Mouse (Mus musculus): ENCODE measurements around the gene Eea1.

Gene Eea1

DNA sequence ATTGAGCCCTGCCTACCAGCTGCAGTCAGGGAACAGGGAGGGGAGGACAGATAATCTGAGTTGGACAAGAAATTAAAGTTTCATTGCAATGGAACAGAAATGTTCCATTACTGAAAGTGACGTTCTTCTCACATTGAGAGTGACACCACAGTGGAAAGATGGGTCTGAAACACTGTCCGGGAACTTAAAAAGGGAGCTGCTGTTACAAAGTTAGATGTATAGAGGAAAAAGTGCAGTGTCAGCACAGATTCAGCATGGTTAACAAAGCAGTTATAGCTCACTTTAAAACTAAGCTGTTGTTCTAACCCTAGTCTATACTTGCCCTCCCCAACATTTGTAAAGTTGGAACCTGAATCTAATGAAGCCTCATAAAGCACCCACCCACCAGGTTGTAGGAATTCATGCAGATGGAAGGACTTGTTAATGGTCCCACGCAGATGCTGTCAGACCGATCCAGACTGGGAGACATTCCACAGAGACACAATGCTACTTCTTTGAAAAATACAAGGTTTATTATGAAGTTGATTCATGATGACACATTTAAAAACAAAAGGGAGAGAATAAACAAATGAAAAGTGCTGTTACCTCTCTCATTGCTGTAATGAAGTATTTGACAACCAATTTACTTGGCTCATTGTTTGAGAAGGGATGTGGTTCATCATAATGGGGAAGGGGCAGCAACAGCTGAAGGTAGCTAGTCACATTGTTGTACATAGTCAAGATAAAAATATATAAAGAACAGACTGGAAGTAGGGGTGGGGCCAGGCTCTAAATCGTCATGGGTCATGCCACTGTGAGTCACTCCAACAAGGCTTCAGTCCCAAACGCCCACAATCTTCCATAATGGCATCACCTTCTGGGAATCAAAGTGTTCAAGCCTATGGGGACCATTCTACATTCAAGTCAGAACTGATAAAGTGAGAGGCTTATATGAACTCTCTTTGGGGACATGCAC is 16.9 kb upstream of the Eea1 start:
- TF ChIP-seq GATA4 (IDR thresholded peaks at IDR 0.05; ENCODE audit: insufficient replicate concordance, low read length) = no peak

DNA sequence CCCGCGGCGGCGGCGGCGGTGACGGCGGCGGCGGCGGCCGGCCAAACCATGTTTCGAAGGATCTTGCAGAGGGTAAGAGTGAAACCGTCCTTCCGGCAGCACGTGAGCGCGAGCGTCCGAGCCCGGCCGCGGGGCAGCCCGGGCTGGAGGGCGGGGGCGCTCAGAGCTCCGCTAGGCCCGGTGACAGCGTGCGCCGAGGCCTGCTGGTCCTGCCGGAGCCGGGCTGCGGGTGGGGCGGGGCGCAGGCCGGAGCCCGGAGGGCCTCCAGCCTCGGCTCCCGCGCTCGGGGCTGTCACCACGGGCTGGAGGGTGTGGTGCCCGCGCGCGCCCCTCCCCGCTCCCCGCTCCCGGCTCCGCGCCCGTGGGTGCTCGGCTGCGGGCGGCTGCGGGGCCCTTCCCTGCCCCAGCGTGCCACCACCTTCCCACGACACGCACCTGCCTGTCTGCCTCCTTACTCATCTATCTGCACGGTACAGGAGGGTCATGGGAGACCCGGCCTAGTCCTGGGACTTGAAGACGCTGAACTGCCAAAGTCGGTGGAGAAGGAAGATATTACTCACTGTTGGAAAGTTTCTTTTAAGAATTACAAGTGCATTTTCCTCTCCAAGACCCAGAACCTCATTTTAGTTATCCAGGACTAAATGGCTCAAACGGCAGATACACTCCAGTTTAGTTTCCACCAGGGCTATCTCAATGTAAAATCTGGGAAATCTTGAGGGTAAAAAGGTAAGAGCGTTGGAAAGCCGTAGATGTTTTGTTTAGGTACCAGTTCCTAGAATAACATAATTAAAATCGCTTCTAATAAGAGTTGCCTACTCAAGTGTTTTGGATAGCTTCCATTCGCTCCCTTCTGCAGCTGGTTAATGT is 684 bp downstream of the Eea1 start:
- no peak for TF ChIP-seq GATA4 (IDR thresholded peaks at IDR 0.05; ENCODE audit: insufficient replicate concordance, low read length)

- no peak for TF ChIP-seq GATA4 (IDR thresholded peaks at IDR 0.05; ENCODE audit: insufficient replicate concordance, low read length)
Measured at GRCm38 (mm10) chr10:95941768-95942425, 1.4 kb downstream of the Eea1 start.

- TF ChIP-seq GATA4 (IDR thresholded peaks at IDR 0.05; ENCODE audit: insufficient replicate concordance, low read length) = no peak
Measured at GRCm38 (mm10) chr10:95945086-95945485, 4.6 kb downstream of the Eea1 start.

GRCm38 (mm10) chr10:95949410-95949809 is 9.0 kb downstream of the Eea1 start:
- no peak for TF ChIP-seq GATA4 (IDR thresholded peaks at IDR 0.05; ENCODE audit: insufficient replicate concordance, low read length)

DNA sequence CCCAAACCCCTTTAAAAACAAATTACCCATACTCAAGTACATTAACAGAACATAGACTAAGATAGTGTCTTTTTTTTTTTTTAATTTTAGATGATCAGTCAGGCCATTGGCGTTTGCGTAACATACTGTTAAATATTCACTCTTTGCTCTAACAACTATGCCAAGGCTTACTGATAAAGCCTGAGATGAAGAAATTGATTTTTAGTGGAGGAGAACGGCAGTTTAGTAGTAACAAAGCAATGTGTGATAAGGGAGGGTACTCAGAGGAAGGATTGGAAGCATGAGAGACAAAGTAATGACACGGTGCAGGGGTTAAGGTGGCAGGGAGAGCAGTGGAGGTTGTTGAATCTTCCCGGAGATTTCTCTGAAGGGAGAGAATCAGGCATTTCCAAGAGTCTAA is 9.7 kb downstream of the Eea1 start:
- peak; percentile 89 for TF ChIP-seq GATA4 (IDR thresholded peaks at IDR 0.05; ENCODE audit: insufficient replicate concordance, low read length)

DNA sequence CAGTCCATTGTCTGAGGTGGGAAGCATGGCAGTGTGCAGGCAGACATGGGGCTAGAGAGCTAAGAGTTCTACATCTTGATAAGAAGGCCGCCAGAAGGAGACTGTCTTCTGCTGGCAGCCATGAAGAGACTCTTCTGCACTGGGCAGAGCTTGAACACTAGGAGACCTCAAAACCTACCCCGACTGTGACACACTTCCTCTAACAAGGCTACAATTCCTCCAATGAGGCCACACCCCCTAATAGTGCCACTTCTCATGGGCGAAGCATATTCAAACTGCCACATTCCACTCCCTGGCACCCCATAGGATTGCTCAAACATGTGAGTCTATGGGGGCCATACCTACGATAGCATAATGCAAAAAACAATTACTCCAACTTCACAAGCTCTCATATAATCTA is 10.3 kb downstream of the Eea1 start:
- TF ChIP-seq GATA4 (IDR thresholded peaks at IDR 0.05; ENCODE audit: insufficient replicate concordance, low read length) = no peak

- no peak for TF ChIP-seq GATA4 (IDR thresholded peaks at IDR 0.05; ENCODE audit: insufficient replicate concordance, low read length)
Measured at GRCm38 (mm10) chr10:95951346-95951745, 10.9 kb downstream of the Eea1 start.

GRCm38 (mm10) chr10:95956629-95957028 is 16.2 kb downstream of the Eea1 start:
- TF ChIP-seq GATA4 (IDR thresholded peaks at IDR 0.05; ENCODE audit: insufficient replicate concordance, low read length) = no peak

DNA sequence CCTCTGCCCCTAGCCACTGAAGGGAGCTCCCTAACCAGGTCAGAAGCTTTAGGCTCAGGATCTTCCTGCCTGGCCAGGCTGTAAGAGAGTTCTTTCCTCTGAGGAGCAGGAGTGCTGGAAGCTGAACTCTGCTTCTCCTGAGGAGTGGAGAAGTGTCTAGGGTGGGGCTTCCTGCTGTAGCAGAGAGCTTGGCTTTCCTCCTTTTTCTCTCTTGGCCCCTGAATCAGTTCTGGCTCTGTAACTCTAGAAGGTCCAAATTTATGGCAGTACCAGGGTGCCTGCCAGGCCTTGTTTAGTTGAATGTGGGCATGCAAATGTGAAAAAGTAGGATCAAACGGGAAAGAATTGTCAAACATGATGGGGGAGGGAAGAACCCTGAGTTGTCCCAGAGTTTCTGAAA is 17.1 kb downstream of the Eea1 start:
- TF ChIP-seq GATA4 (IDR thresholded peaks at IDR 0.05; ENCODE audit: insufficient replicate concordance, low read length) = no peak

GRCm38 (mm10) chr10:95964679-95965078 is 24.2 kb downstream of the Eea1 start:
- TF ChIP-seq GATA4 (IDR thresholded peaks at IDR 0.05; ENCODE audit: insufficient replicate concordance, low read length) = no peak

GRCm38 (mm10) chr10:95969694-95970093 is 29.2 kb downstream of the Eea1 start:
- TF ChIP-seq GATA4 (IDR thresholded peaks at IDR 0.05; ENCODE audit: insufficient replicate concordance, low read length) = no peak

GRCm38 (mm10) chr10:95970744-95971212 is 30.3 kb downstream of the Eea1 start:
- TF ChIP-seq GATA4 (IDR thresholded peaks at IDR 0.05; ENCODE audit: insufficient replicate concordance, low read length) = peak; percentile 71; the same call in 1 of the 2 replicates

- no peak for TF ChIP-seq GATA4 (IDR thresholded peaks at IDR 0.05; ENCODE audit: insufficient replicate concordance, low read length)
Measured at GRCm38 (mm10) chr10:95971341-95971740, 30.9 kb downstream of the Eea1 start.

DNA sequence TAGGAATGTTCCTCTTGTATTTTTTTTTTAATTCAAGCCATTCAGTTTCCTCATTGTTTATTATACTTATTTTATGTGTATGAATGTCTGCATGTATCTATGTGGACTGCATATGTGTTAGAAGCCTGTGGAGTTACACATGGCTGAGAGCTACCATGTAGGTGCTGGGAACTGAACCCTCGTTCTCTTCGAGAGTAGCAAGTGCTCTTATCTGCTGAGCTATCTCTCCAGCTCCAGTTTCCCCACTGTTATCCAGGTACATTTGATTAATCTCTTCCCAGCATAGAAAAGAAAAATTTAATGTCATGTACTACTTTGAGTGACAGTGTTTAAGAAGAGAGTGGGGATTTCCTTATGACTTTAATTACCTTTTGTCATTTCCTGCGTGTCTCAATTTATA is 31.5 kb downstream of the Eea1 start:
- no peak for TF ChIP-seq GATA4 (IDR thresholded peaks at IDR 0.05; ENCODE audit: insufficient replicate concordance, low read length)
